Mouse (Mus musculus): ENCODE measurements around the gene Gldc. TPM values are rescaled to one million over a fixed set of nuclear protein-coding genes. Genes with fewer than 3 reads are reported as not detected.

The Gldc gene
- polyA plus RNA-seq, 1 experiment: 5.4 TPM

DNA sequence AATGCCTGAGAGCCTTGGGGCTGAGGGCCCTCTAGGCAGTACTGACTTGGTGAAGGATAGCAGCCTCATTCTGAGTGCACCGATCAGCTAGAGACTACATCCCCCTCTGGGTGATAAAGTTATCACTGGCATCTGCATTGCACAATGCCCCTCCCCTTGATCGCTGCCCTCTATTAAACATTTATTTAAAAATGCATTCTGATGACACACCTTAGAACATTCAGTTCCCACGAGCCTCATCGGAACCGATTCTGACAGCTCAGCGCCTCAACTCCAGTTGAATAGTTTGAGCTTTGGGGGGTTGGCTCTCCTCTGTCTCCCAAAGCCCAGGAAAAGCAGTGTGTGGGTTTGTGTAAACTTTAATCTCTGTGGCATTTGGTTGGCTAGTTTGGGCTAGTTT lies 4.9 kb downstream of the Gldc start:
- H3K27ac ChIP-seq (ENCODE audit: control insufficient read depth, insufficient read depth, low read depth, low read length, poor library complexity): no peak overlapping the region
- no peak for TF ChIP-seq POLR2A (IDR thresholded peaks at IDR 0.05; ENCODE audit: borderline replicate concordance, control insufficient read depth, low read depth, low read length)
- TF ChIP-seq CTCF (IDR thresholded peaks at IDR 0.05; ENCODE audit: control insufficient read depth, insufficient read depth, low read length): no peak
- 86% methylated on average over 6 of the region's 6 CpGs for WGBS
- no peak overlapping the region for H3K4me3 ChIP-seq (replicated peaks; ENCODE audit: control insufficient read depth, low read depth, low read length)
- H3K4me1 ChIP-seq (ENCODE audit: control insufficient read depth, insufficient read depth, low read length): no peaks in the 10 kb centered on the region

DNA sequence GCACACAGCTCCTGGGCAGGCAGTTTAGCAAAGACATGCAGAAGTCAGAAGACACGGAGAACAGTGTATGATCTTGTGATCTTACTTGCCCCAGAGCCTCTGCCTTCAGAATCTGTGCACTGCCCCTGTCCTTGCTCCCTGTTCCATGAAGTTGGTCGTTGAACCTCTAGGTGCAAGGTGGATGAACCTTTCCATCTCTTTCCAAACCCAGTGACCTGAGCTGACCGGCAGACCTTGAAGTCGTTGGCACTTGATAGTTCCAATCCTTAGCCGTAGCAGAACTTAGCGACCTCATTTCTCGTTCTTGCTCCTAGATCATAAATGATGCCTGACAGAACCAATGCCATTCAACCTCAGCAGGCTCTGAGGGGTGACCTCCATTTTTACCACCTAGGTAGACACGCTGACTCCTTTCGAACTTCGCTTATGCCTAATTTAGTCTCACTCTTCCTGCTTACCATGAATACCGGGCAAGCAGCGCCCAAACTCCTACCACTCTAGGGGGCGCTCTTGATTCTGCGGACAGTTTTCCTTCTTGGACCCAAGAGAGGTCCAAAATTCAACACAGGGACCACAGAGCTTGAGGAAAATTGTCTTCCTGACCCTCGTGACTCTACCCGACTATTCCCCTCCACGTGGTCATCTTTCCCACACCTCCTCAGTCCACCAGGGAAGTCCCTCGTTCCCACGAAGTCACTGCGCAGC lies 8.3 kb downstream of the Gldc start:
- Histone ChIP-seq H3K4me3 (replicated peaks; ENCODE audit: control insufficient read depth, low read depth, low read length) (no peak overlapping the region), H3K4me1 (ENCODE audit: control insufficient read depth, insufficient read depth, low read length) (no peaks in the 10 kb centered on the region), H3K27ac (ENCODE audit: control insufficient read depth, insufficient read depth, low read depth, low read length, poor library complexity) (no peak overlapping the region)
- 87% methylated on average over 20 of the region's 20 CpGs for WGBS
- TF ChIP-seq CTCF (IDR thresholded peaks at IDR 0.05; ENCODE audit: control insufficient read depth, insufficient read depth, low read length) (no peak), POLR2A (IDR thresholded peaks at IDR 0.05; ENCODE audit: borderline replicate concordance, control insufficient read depth, low read depth, low read length) (no peak)

DNA sequence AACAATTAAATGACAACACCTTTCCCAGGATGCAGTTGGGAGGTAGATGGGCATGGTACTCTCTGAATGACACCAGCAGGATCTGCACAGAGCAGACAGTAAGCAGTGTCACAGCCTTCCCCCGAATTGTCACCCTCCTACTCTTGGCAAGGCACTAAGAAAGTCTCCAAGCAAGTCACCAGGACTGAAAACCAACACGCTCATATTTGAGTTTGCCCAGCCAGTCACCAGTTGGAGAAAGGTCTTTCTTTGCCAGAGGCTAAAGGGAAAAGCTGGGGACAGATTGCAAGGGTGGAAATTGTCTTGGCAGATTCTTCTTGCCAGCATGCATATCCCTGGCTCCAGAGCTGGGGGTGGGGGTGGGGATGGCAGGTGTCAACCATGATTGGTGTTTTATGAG lies 11.0 kb downstream of the Gldc start:
- 76% methylated on average over 2 of the region's 2 CpGs for WGBS
- H3K4me1 ChIP-seq (ENCODE audit: control insufficient read depth, insufficient read depth, low read length): no peaks in the 10 kb centered on the region
- no peak overlapping the region for H3K4me3 ChIP-seq (replicated peaks; ENCODE audit: control insufficient read depth, low read depth, low read length)
- H3K27ac ChIP-seq (ENCODE audit: control insufficient read depth, insufficient read depth, low read depth, low read length, poor library complexity): no peak overlapping the region
- TF ChIP-seq POLR2A (IDR thresholded peaks at IDR 0.05; ENCODE audit: borderline replicate concordance, control insufficient read depth, low read depth, low read length) (no peak), CTCF (IDR thresholded peaks at IDR 0.05; ENCODE audit: control insufficient read depth, insufficient read depth, low read length) (no peak)

DNA sequence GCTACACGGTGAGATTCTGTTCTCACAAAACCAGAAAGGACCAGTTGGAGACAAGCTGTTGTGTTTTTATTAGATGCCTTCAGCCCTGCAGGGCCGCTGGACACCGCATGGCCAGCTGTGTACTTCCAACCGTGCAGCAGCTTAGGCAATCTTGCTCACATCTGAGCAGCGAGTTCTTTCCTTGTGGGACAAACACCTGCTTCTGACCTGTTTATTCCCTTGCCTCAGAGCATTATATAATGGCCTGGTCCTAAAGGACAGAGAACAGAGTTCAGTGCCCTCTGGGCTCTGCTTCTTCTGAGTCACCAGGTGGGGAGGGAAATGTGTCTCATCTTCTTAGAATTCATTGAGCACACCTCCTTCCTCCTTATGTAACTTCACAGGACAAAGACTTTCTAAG lies 12.4 kb downstream of the Gldc start:
- Histone ChIP-seq H3K27ac (ENCODE audit: control insufficient read depth, insufficient read depth, low read depth, low read length, poor library complexity) (no peak overlapping the region), H3K4me3 (replicated peaks; ENCODE audit: control insufficient read depth, low read depth, low read length) (no peak overlapping the region), H3K4me1 (ENCODE audit: control insufficient read depth, insufficient read depth, low read length) (no peaks in the 10 kb centered on the region)
- 85% methylated on average over 5 of the region's 5 CpGs for WGBS
- TF ChIP-seq POLR2A (IDR thresholded peaks at IDR 0.05; ENCODE audit: borderline replicate concordance, control insufficient read depth, low read depth, low read length) (no peak), CTCF (IDR thresholded peaks at IDR 0.05; ENCODE audit: control insufficient read depth, insufficient read depth, low read length) (no peak)

DNA sequence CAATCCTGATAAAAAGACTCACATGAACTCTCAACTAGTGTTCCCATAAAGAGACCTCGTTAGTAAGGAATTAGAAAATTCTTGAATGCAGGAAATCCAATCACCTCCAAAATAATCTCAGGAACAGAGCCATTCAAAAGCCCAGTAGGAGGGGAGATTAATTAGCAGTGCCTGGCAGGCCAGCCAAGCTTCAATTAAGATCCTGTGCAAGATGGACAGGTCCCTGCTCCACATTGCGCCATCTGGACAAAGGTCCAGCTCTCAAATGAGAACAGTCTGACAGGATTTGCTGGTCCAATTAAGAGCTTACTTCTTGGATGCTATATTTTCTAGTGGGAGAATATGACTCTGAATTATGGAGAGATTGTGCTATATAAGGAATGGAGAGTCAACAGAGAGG lies 15.2 kb downstream of the Gldc start:
- WGBS: 84% methylated on average over 2 of the region's 2 CpGs
- H3K4me3 ChIP-seq (replicated peaks; ENCODE audit: control insufficient read depth, low read depth, low read length): no peak overlapping the region
- TF ChIP-seq CTCF (IDR thresholded peaks at IDR 0.05; ENCODE audit: control insufficient read depth, insufficient read depth, low read length) (no peak), POLR2A (IDR thresholded peaks at IDR 0.05; ENCODE audit: borderline replicate concordance, control insufficient read depth, low read depth, low read length) (no peak)
- H3K4me1 ChIP-seq (ENCODE audit: control insufficient read depth, insufficient read depth, low read length): no peaks in the 10 kb centered on the region
- H3K27ac ChIP-seq (ENCODE audit: control insufficient read depth, insufficient read depth, low read depth, low read length, poor library complexity): no peak overlapping the region

DNA sequence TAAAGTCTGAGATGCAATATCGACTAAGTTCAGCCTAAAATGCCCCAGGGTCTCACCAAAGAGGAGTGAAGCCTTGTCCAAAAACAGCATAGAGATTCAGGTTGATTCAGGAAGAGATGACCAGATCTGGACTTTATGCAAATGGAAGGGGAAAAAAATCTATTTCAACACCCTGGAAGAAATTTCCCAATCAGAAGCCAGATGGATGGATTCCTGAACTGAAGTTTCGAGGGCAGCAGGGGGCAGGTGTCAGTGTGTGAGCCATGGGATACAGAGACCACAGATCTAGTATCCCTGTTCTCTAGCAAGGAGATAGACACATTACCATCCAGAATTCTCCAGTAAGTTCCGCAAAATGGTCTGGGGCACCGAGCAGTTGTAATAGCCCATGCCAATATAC lies 17.0 kb downstream of the Gldc start:
- Histone ChIP-seq H3K4me3 (replicated peaks; ENCODE audit: control insufficient read depth, low read depth, low read length) (no peak overlapping the region), H3K27ac (ENCODE audit: control insufficient read depth, insufficient read depth, low read depth, low read length, poor library complexity) (no peak overlapping the region)
- WGBS: 81% methylated on average over 4 of the region's 4 CpGs

DNA sequence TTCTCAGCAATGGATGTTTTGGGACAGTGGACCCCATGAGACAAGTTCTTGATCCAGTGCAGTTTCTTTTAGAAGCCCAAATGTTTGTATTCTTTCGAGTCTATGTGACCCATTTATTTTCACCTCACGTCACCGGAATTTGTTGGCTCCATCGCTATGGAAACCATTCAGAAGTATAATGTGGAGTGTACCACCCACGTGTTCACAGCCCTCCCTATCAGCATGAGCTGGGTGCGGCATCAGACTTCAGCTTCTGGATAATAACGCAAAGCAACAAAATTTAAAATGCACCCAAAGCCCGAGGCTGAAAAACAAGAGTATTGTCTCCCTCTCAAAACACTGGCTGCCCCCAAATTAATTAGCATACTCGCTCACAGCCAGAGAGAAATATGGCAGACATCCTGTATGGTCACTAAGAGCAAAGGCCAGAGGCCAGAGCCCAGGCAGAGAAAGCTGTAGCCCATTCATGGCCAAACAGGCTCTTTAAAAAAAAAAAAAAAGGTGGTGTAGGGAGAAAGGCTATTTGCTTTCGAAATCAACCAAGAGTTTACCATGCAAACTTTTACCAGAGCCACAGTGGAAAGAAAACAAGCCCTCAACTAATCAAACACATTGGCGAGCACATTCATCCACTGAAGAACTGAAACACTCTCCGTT lies 18.1 kb downstream of the Gldc start:
- H3K27ac ChIP-seq (ENCODE audit: control insufficient read depth, insufficient read depth, low read depth, low read length, poor library complexity): no peak overlapping the region

More for the DNA sequence above, 17.0 kb downstream of the Gldc start:
- no peak for TF ChIP-seq CTCF (IDR thresholded peaks at IDR 0.05; ENCODE audit: control insufficient read depth, insufficient read depth, low read length)
- no peak for TF ChIP-seq POLR2A (IDR thresholded peaks at IDR 0.05; ENCODE audit: borderline replicate concordance, control insufficient read depth, low read depth, low read length)
- no peaks in the 10 kb centered on the region; the same call in 1 of the 2 replicates for H3K4me1 ChIP-seq (ENCODE audit: control insufficient read depth, insufficient read depth, low read length)

DNA sequence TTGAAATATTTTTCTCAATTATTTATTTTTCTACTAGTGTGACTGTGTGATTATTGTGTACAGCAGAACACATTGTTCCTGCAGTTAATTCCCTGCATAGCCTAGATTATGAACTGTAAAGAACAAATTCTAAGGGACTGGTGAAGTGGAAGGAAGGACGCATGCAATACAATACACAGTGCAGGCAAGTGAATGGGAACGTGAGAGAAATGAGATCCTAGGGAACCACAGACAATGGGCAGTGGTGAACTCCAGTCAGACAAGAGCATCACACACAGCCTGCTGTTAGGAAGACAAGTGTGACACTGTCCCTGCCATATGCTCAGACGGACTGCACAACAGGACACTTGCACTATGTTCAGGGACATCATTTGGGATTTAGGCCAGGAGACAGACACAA lies 21.5 kb downstream of the Gldc start:
- TF ChIP-seq POLR2A (IDR thresholded peaks at IDR 0.05; ENCODE audit: borderline replicate concordance, control insufficient read depth, low read depth, low read length) (no peak), CTCF (IDR thresholded peaks at IDR 0.05; ENCODE audit: control insufficient read depth, insufficient read depth, low read length) (no peak)
- no peak overlapping the region for H3K27ac ChIP-seq (ENCODE audit: control insufficient read depth, insufficient read depth, low read depth, low read length, poor library complexity)
- H3K4me3 ChIP-seq (replicated peaks; ENCODE audit: control insufficient read depth, low read depth, low read length): no peak overlapping the region
- H3K4me1 ChIP-seq (ENCODE audit: control insufficient read depth, insufficient read depth, low read length): no peaks in the 10 kb centered on the region; the same call in 1 of the 2 replicates
- 75% methylated on average over 3 of the region's 3 CpGs for WGBS

More for the DNA sequence above, 18.1 kb downstream of the Gldc start:
- no peak for TF ChIP-seq CTCF (IDR thresholded peaks at IDR 0.05; ENCODE audit: control insufficient read depth, insufficient read depth, low read length)
- TF ChIP-seq POLR2A (IDR thresholded peaks at IDR 0.05; ENCODE audit: borderline replicate concordance, control insufficient read depth, low read depth, low read length): no peak
- 80% methylated on average over 12 of the region's 12 CpGs for WGBS
- Histone ChIP-seq H3K4me1 (ENCODE audit: control insufficient read depth, insufficient read depth, low read length) (no peaks in the 10 kb centered on the region; the same call in 1 of the 2 replicates), H3K4me3 (replicated peaks; ENCODE audit: control insufficient read depth, low read depth, low read length) (no peak overlapping the region)

Measured in bone marrow, adult 2 months (tissue).